Mouse (Mus musculus) inflammation-experienced regulatory T-cells, adult 16 weeks (primary cell): Measurements from ENCODE around the gene Tas2r134. TPM values are rescaled to one million over a fixed set of nuclear protein-coding genes. Genes with fewer than 3 reads are reported as not detected.

Experiments used
- polyA plus RNA-seq: library from polyadenylated mRNA; unstranded; fragments of 100-300 nt; shearing (Covaris generic); gene quantifications from one replicate; pipeline ENCODE4 v1.2.1, GENCODE M21; 2017

Tas2r134 gene
- polyA plus RNA-seq = not detected

GRCm38 (mm10) chr2:51627211-51627610 is at the start of gene Tas2r134:
Gene Tas2r134 (plus strand): TSS chr2:51627511.

